Comparison of ENCODE assay signal across 8 mouse cellular contexts in the genomic region with DNA sequence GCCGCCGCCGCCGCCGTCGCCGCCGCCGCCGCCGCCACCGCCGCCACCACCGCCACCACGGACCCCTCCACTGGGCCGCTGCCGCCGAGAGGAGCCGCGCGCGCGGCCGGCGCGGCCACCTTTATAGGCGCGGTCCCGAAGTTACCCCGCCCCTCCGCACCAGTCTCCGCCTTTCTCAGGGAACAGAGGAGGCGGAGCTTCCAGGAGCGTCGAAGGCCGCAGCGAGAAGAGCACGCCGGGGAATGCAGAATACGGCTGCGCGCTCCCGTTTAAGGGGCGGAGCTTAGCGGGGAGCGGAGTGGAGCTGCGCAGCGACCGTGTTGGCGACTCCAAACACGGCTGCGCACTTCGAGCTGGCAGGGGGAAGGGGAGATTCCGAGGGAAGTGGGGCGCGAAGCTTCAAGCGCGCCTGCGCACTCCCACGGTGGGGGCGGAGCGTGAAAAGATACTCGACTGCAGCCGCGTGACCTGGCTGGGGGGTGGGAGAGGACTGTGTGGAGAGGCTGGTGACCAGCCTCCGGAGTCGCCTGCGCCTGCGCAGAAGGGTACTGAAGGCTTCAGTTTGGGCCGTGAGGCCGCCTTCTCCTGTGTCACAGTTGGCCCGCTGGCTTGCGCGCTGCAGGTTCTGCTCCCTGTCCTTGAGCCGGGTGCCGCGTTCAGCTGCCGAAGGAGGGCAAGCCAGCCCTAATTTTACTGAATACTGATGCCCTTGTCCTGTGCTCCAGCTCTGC. TPM values are rescaled to one million over a fixed set of nuclear protein-coding genes. Genes with fewer than 3 reads are reported as not detected.
DNase-seq lines count a peak whose midpoint lies in the region; ATAC-seq lines count a peak whose summit lies in the region.

No protein-coding gene starts in this region.

- peak overlapping the region; percentile 98 for H3K9ac ChIP-seq in heart, embryonic 16.5 days (ENCODE audit: low read length)
- peak overlapping the region; percentile 98 for H3K9ac ChIP-seq in liver, embryonic 15.5 days
- H3K9ac ChIP-seq in neural tube, embryonic 12.5 days: peak overlapping the region; percentile 97

- peak; percentile 86 for ATAC-seq in heart, embryonic 16.5 days (replicated peaks; ENCODE audit: extremely low read depth, insufficient read depth, low FRiP score)
- peak; percentile 82 for ATAC-seq in liver, embryonic 15.5 days (ENCODE audit: insufficient read depth)
- peak; percentile 88 for ATAC-seq in neural tube, embryonic 12.5 days (ENCODE audit: low FRiP score, low read depth)

- H3K36me3 ChIP-seq in forebrain, embryonic 10.5 days (replicated peaks): peaks cover 28% of the 10 kb centered on the region
- peaks cover 4% of the 10 kb centered on the region for H3K36me3 ChIP-seq in heart, embryonic 16.5 days (ENCODE audit: control insufficient read depth, insufficient read depth)
- H3K36me3 ChIP-seq in liver, embryonic 15.5 days (replicated peaks): peaks cover 31% of the 10 kb centered on the region
- H3K36me3 ChIP-seq in neural tube, embryonic 12.5 days: peaks cover 21% of the 10 kb centered on the region

- peaks cover 76% of the 10 kb centered on the region for H3K4me1 ChIP-seq in forebrain, embryonic 10.5 days
- peaks cover 64% of the 10 kb centered on the region for H3K4me1 ChIP-seq in heart, embryonic 16.5 days (ENCODE audit: control insufficient read depth, insufficient read depth, low read length)
- H3K4me1 ChIP-seq in liver, embryonic 15.5 days (replicated peaks): peaks cover 85% of the 10 kb centered on the region
- peaks cover 65% of the 10 kb centered on the region for H3K4me1 ChIP-seq in neural tube, embryonic 12.5 days

- peak; percentile 99 for DNase-seq in CD8-positive naive resting alpha-beta T cell, adult 2 months (ENCODE audit: low read depth in 2 of 2, low spot score in 2 of 2)
- peak; percentile 99 for DNase-seq in c-Kit-positive CD71-negative TER-119-negative erythroid progenitor cells, embryonic 14.5 days (ENCODE audit: low read depth)
- DNase-seq in forebrain, embryonic 10.5 days (ENCODE audit: extremely low spot score, low spot score): peak; percentile 100
- DNase-seq in kidney, postnatal 36 days: peak; percentile 99 to 100
- DNase-seq in telencephalon, adult 2 months (ENCODE audit: low read depth, low spot score): peak; percentile 99

- H3K4me3 ChIP-seq in forebrain, embryonic 10.5 days: peak overlapping the region; percentile 99
- peak overlapping the region; percentile 95 for H3K4me3 ChIP-seq in heart, embryonic 16.5 days (ENCODE audit: low read length)
- peak overlapping the region; percentile 90 for H3K4me3 ChIP-seq in liver, embryonic 15.5 days (replicated peaks)
- H3K4me3 ChIP-seq in neural tube, embryonic 12.5 days: peak overlapping the region; percentile 68

- 2% methylated on average over 77 of the region's 78 CpGs for WGBS in forebrain, embryonic 10.5 days
- under 1% methylated on average over 69 of the region's 78 CpGs for WGBS in heart, embryonic 16.5 days
- under 1% methylated on average over 77 of the region's 78 CpGs for WGBS in liver, embryonic 15.5 days (ENCODE audit: insufficient replicate concordance)
- WGBS in neural tube, embryonic 12.5 days: under 1% methylated on average over 73 of the region's 78 CpGs

- H3K4me2 ChIP-seq in heart, embryonic 16.5 days (ENCODE audit: low read depth, low read length): peak overlapping the region; percentile 91
- H3K4me2 ChIP-seq in liver, embryonic 15.5 days: peak overlapping the region; percentile 97
- H3K4me2 ChIP-seq in neural tube, embryonic 12.5 days (replicated peaks): peak overlapping the region; percentile 89

- H3K9me3 ChIP-seq in forebrain, embryonic 10.5 days: no peaks in the 10 kb centered on the region
- H3K9me3 ChIP-seq in heart, embryonic 16.5 days (replicated peaks; ENCODE audit: control insufficient read depth, low read length): no peaks in the 10 kb centered on the region
- H3K9me3 ChIP-seq in liver, embryonic 15.5 days (replicated peaks): no peaks in the 10 kb centered on the region
- no peaks in the 10 kb centered on the region for H3K9me3 ChIP-seq in neural tube, embryonic 12.5 days

- peak overlapping the region; percentile 96 for H3K27ac ChIP-seq in forebrain, embryonic 10.5 days
- peak overlapping the region; percentile 100 for H3K27ac ChIP-seq in heart, embryonic 16.5 days (ENCODE audit: low read length)
- H3K27ac ChIP-seq in liver, embryonic 15.5 days (replicated peaks): peak overlapping the region; percentile 100
- H3K27ac ChIP-seq in neural tube, embryonic 12.5 days: peak overlapping the region; percentile 93

- H3K27me3 ChIP-seq in forebrain, embryonic 10.5 days (ENCODE audit: poor library complexity, severe bottlenecking): no peaks in the 10 kb centered on the region
- no peaks in the 10 kb centered on the region for H3K27me3 ChIP-seq in heart, embryonic 16.5 days (ENCODE audit: control insufficient read depth, insufficient read depth, low read length)
- H3K27me3 ChIP-seq in liver, embryonic 15.5 days: no peaks in the 10 kb centered on the region
- no peaks in the 10 kb centered on the region for H3K27me3 ChIP-seq in neural tube, embryonic 12.5 days (replicated peaks)

RNA-seq across cellular contexts. Expression of a gene that starts 1.5 kb away (rescaled TPM):
- polyA plus RNA-seq in forebrain, embryonic 10.5 days (2016; fragmentation: Nextera tagmentation; extraction: Ambion mirVana): 91.0 and 100 TPM in 2 replicates
- polyA plus RNA-seq in heart, embryonic 16.5 days (2015; fragmentation: Nextera tagmentation; extraction: Ambion mirVana): 82.1 and 92.8 TPM in 2 replicates
- 74.9 and 84.6 TPM in 2 replicates for polyA plus RNA-seq in liver, embryonic 15.5 days (2015; fragmentation: Nextera tagmentation; extraction: Ambion mirVana)
- polyA plus RNA-seq in neural tube, embryonic 12.5 days (2016; fragmentation: Nextera tagmentation; extraction: Ambion mirVana): 86.5 and 88.5 TPM in 2 replicates

RNA-seq across cellular contexts. Expression of a gene that starts 19.5 kb away (rescaled TPM):
- polyA plus RNA-seq in forebrain, embryonic 10.5 days (2016; fragmentation: Nextera tagmentation; extraction: Ambion mirVana): 71.6 and 78.1 TPM in 2 replicates
- 41.7 and 58.2 TPM in 2 replicates for polyA plus RNA-seq in heart, embryonic 16.5 days (2015; fragmentation: Nextera tagmentation; extraction: Ambion mirVana)
- polyA plus RNA-seq in liver, embryonic 15.5 days (2015; fragmentation: Nextera tagmentation; extraction: Ambion mirVana): 14.4 and 15.9 TPM in 2 replicates
- polyA plus RNA-seq in neural tube, embryonic 12.5 days (2016; fragmentation: Nextera tagmentation; extraction: Ambion mirVana): 92.8 and 100 TPM in 2 replicates

RNA-seq across cellular contexts. Expression of a gene that starts 25.4 kb away (rescaled TPM):
- 53.9 and 54.7 TPM in 2 replicates for polyA plus RNA-seq in forebrain, embryonic 10.5 days (2016; fragmentation: Nextera tagmentation; extraction: Ambion mirVana)
- polyA plus RNA-seq in heart, embryonic 16.5 days (2015; fragmentation: Nextera tagmentation; extraction: Ambion mirVana): 29.0 and 33.4 TPM in 2 replicates
- polyA plus RNA-seq in liver, embryonic 15.5 days (2015; fragmentation: Nextera tagmentation; extraction: Ambion mirVana): 28.0 and 31.6 TPM in 2 replicates
- polyA plus RNA-seq in neural tube, embryonic 12.5 days (2016; fragmentation: Nextera tagmentation; extraction: Ambion mirVana): 59.4 and 61.5 TPM in 2 replicates

RNA-seq across cellular contexts. Expression of a gene that starts 25.6 kb away (rescaled TPM):
- 7.7 and 10.9 TPM in 2 replicates for polyA plus RNA-seq in forebrain, embryonic 10.5 days (2016; fragmentation: Nextera tagmentation; extraction: Ambion mirVana)
- polyA plus RNA-seq in heart, embryonic 16.5 days (2015; fragmentation: Nextera tagmentation; extraction: Ambion mirVana): 11.2 and 13.2 TPM in 2 replicates
- polyA plus RNA-seq in liver, embryonic 15.5 days (2015; fragmentation: Nextera tagmentation; extraction: Ambion mirVana): 7.1 and 8.1 TPM in 2 replicates
- 28.6 and 29.3 TPM in 2 replicates for polyA plus RNA-seq in neural tube, embryonic 12.5 days (2016; fragmentation: Nextera tagmentation; extraction: Ambion mirVana)

RNA-seq across cellular contexts. Expression of a gene that starts 53.7 kb away (rescaled TPM):
- 123 and 133 TPM in 2 replicates for polyA plus RNA-seq in forebrain, embryonic 10.5 days (2016; fragmentation: Nextera tagmentation; extraction: Ambion mirVana)
- 50.7 and 103 TPM in 2 replicates for polyA plus RNA-seq in heart, embryonic 16.5 days (2015; fragmentation: Nextera tagmentation; extraction: Ambion mirVana)
- polyA plus RNA-seq in liver, embryonic 15.5 days (2015; fragmentation: Nextera tagmentation; extraction: Ambion mirVana): 49.7 and 60.4 TPM in 2 replicates
- polyA plus RNA-seq in neural tube, embryonic 12.5 days (2016; fragmentation: Nextera tagmentation; extraction: Ambion mirVana): 173 and 192 TPM in 2 replicates

Comparison
In these comparisons a context has a peak if more than half of its experiments do, and no peak if none do; other contexts are left out.
1. Peak in every context shown above with its lines: DNase-seq, ATAC-seq, H3K4me3 ChIP-seq and H3K27ac ChIP-seq.